Mouse (Mus musculus) embryonic fibroblast, embryonic 13.5 days (primary cell): ENCODE data around the gene Arl8b. TPM values are rescaled to one million over a fixed set of nuclear protein-coding genes. Genes with fewer than 3 reads are reported as not detected.
A peak's percentile ranks its signal among the peaks of the same experiment; 100 is the strongest.

ENCODE experiments used
- H3K27ac ChIP-seq: 2 replicates; pipeline ENCODE4 v1.5.1; 2012; ENCODE audit warnings: low read length, control low read depth, inconsistent platforms; ENCODE audit not compliant: insufficient read depth
- H3K4me1 ChIP-seq: 2 replicates; pipeline ENCODE4 v1.6.1; 2011; ENCODE audit warnings: low read length; ENCODE audit not compliant: control insufficient read depth, insufficient read depth
- H3K4me3 ChIP-seq: 2 replicates; pipeline ENCODE4 v1.5.1; 2011; ENCODE audit warnings: mild to moderate bottlenecking, control low read depth, low read length; ENCODE audit not compliant: insufficient read depth
- CTCF ChIP-seq: IDR thresholded peaks from 2 replicates; pipeline ENCODE4 v1.5.1; 2011; ENCODE audit warnings: mild to moderate bottlenecking, control low read depth, low read length, moderate library complexity, borderline replicate concordance; ENCODE audit not compliant: insufficient read depth
- POLR2A ChIP-seq: IDR thresholded peaks from 2 replicates; pipeline ENCODE4 v1.6.1; 2011; ENCODE audit warnings: low read depth, mild to moderate bottlenecking, control low read depth, low read length, moderate library complexity
- polyA plus RNA-seq: library from polyadenylated mRNA; stranded (reverse); fragments of >200 nt; gene quantifications from 2 replicates; pipeline ENCODE4 v1.2.4, GENCODE M21; 2011; ENCODE audit warnings: low read depth; ENCODE audit not compliant: missing spikeins, insufficient read length

Arl8b gene
- polyA plus RNA-seq, result 123 and 164 TPM in 2 replicates

DNA sequence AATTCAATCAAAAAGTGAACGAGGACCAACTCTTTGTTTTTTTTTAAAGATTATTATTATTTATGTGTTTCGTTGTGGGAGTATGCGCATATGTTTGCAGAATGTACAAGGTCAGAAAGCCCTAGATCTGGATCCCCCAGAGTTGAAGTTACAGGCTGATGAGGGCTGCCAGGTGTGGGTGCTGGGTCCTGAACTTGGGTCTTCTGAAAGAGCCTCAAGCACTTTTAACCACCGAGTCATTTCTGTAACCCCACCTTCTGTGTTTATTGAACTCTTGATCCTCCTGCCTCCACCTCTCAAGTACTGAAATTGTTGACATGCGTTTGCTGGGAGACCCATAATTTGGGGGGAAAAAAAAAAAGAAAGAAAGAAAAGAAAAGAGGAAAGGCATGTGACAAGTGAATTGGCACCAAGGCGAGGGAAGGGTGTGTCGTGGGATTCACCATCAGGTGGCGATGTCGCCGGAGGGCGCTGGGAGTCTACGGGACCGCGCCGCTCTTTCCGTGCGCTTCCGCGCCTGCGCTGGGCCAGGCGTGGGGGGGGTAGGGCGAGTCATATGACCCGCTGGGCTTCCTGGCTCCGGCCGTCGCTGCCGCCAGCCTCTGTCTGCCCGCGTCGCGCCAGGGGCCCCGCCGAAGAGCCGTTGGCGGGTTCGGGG lies at the start of gene Arl8b:
Gene Arl8b, plus strand, starts transcription at position 574 of the 658 bp plus-strand sequence.
- Histone ChIP-seq H3K4me1 (peaks cover 7% of the 10 kb centered on the region), H3K4me3 (peak within 1 kb of the TSS; percentile 68), H3K27ac (peak within 1 kb of the TSS; percentile 39)
- TF ChIP-seq CTCF (peak; percentile 97), POLR2A (peak; percentile 85)

DNA sequence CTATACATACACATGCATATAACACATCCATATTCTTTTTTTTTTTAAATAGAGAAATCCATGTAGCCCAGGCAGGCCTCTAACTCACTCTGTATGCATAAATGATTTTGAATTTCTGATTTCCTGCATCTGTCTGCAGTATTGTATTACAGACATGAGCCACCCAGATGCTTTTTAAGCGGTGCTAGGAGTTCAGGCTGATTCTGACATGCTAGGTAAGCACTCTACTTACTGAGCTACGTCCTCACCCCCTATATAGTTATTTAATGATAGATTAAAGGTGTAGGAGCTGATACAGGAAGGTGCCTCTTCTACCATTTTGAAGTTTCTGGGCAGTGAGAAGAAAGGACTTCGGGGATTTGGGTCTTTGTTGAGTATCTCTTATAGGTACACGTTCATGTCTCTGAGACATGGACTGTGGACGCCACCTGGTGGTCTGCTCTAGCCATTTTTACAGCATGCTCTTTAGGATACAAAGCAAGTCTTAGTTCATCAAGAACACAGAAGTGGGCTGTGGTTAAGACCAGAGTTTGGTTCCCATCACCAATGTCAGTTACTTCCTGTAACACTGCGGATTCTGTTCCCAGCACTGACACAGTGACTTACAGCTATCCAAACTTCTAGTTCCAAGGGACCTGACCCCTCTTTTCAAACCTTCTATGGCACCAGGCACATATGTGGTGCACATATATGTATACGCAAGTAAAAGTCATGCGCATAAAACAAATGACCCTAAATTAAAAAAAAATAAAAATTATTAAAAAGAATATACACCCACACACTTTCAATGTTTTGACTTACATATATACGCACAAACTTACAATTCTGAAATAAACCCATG lies 46.8 kb upstream of the Arl8b start:
- 0 out of 2 replicates have a peak, but pooled peaks cover 7% of the 10 kb centered on the region for H3K4me1 ChIP-seq
- TF ChIP-seq CTCF (peak; percentile 59; the same call in 1 of the 2 replicates), POLR2A (no peak)

DNA sequence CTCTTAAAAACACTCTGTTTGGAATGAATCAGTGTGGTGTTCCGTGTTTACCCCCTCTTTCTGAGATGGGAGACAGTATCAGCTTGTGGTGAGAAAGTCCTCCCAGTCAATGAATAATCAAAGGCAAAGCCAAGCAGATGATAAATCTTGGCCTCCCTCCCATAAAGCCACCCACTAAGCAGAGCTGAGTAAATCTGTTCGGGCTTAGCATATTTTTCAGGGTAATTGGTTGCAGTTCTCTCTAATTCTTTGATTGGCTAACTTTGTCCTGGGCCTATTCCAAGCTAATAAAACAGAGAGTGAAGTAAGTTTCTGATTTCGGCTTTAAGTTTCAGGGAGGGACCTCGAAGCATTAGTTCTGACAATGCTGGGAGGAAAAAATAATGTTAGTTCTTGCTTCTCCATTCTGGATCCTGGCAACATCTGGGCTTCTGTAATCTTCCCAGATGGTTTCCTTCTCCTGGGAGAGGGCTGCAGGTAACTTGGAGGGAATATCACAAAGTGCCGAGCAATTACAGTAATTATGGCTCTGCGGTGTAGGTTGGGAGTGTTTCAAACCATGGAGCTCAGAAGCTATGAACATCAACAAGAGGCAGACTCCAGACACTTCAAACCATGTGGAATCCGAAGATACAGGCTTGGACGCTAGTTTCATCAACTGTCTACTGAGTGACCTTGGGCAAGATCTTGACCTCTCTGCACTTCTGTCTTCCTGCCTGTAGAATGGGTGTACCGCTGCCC lies 44.3 kb upstream of the Arl8b start:
- Histone ChIP-seq H3K27ac (no peak overlapping the region), H3K4me3 (no peak overlapping the region), H3K4me1 (0 out of 2 replicates have a peak, but pooled peaks cover 7% of the 10 kb centered on the region)
- TF ChIP-seq CTCF (no peak), POLR2A (no peak)

More for the DNA sequence above, 46.8 kb upstream of the Arl8b start:
- H3K27ac ChIP-seq, result no peak overlapping the region
- H3K4me3 ChIP-seq, result no peak overlapping the region

DNA sequence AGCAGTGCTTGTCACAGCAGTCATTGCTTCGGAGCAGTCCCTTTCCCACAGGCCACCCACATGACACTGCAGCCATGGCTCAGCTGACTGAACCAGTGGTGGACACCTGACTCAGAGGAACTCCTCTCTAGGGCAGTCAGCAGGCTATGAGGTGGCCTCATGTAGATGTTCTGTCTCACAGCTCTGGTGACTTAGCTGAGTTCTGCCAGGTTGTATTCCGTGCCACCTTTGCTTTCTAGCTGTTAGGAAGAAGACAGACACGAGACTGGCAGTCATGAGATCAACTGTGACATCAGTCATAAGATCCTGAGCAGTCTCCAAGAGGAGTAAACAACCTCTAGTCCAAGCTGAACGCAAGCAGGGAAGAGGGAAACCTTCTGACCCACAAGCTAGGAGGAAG lies 42.3 kb upstream of the Arl8b start:
- Histone ChIP-seq H3K27ac (no peak overlapping the region), H3K4me3 (no peak overlapping the region), H3K4me1 (0 out of 2 replicates have a peak, but pooled peaks cover 7% of the 10 kb centered on the region)
- TF ChIP-seq CTCF (no peak), POLR2A (no peak)

DNA sequence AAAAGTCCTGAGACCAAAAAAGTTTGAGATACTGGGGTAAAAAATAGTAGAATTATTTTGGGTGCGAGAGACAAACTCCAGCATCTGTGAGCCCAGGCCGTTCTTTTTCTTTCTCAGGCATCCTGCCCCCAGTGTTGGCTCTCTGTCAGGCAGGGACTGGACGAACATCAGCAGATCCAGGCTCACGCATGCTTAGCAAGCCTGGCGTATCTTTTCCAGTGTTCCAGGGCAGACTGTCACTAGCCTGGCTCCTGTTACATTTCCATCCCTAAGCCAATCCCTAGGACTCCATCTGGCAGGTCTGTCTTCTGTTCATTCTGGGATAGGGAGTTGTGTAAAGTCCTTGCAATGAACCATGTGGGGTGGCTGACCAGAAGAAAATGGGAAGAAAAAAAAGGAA lies 39.2 kb upstream of the Arl8b start:
- no peak overlapping the region for H3K27ac ChIP-seq
- H3K4me1 ChIP-seq, result 0 out of 2 replicates have a peak, but pooled peaks cover 4% of the 10 kb centered on the region
- TF ChIP-seq POLR2A (no peak), CTCF (no peak)
- H3K4me3 ChIP-seq, result no peak overlapping the region

DNA sequence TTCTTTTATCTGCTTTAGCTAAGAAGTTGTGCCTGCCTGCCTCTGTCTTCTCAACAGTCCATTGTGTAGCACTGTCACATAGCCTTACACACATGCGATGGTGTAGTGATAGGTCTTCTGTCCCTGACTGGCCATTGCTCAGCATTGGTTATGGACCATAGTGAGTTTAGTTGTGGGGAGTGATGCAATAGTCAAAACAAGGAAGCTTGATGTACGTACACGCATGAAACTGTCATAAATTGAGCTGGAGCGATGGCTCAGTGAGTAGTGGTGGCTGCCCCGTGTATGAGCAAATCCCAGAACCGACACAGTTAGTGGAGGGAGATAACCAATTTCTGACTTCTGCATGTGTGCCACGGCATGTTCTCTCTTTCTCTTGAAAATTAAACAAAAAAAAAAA lies 31.6 kb upstream of the Arl8b start:
- TF ChIP-seq CTCF, result no peak
- no peak for TF ChIP-seq POLR2A
- no peak overlapping the region for H3K27ac ChIP-seq
- H3K4me3 ChIP-seq, result no peak overlapping the region
- no peaks in the 10 kb centered on the region for H3K4me1 ChIP-seq

DNA sequence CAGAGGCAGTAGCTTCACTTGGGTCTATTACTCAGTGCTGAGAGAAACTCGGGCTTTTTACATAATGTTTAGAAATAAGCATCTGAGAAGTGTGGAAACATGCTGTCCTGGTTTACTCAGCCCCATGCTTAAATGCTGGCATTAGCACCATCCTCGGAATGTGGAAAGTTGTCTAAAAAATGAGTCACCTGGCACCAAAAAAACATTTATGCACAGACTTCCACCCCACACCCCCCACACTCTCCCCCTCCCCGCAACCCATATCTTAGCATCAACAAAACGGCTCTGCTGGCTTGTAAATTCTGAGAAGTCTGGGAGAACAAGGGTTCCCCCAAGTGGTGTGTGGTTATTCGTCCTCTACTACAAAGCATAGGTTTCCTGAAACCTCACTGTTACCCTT lies 30.5 kb upstream of the Arl8b start:
- no peak overlapping the region for H3K4me3 ChIP-seq
- TF ChIP-seq CTCF (no peak), POLR2A (no peak)
- H3K27ac ChIP-seq, result no peak overlapping the region
- no peaks in the 10 kb centered on the region for H3K4me1 ChIP-seq

DNA sequence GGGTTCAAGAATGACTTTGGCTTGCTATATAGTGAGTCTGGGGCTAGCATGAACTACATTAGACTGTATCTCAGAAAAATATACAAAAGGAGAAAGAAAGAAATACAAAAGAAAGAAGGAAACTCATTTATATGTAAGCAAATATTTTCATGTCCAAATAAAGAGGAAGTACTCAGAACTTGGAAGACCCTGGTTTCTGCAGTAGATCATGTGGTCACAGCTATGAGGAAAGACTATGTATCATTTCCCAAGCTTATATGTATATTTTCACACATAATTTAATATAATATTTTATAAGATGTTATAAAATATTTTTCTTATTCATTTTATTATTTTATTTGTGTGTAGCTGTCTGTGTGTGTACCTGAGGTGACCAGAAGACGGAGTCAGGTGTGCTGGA lies 29.4 kb upstream of the Arl8b start:
- H3K4me1 ChIP-seq, result no peaks in the 10 kb centered on the region
- H3K27ac ChIP-seq, result no peak overlapping the region
- H3K4me3 ChIP-seq, result no peak overlapping the region
- TF ChIP-seq CTCF (no peak), POLR2A (no peak)

DNA sequence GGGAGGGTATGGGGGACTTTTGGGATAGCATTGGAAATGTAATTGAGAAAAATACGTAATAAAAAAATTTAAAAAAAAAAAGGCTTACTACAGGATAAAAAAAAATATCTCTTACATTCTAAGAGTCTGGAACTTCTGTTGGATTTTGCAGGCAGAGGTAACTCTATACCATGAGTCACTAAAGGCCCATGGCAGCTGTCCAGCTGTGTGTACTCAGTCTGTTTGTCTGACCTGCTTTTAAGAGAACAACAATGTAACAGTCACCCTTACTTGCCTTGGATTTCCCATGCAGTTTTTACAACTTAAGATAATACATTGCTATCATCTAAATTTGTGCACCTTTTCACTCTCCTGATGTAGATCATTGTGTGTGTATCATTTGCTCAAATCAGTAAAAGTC lies 28.5 kb upstream of the Arl8b start:
- Histone ChIP-seq H3K4me3 (no peak overlapping the region), H3K4me1 (no peaks in the 10 kb centered on the region)
- TF ChIP-seq POLR2A (no peak), CTCF (no peak)

More for the DNA sequence above, 28.5 kb upstream of the Arl8b start:
- no peak overlapping the region for H3K27ac ChIP-seq
